Mouse (Mus musculus): ENCODE results near the gene Ids. TPM values are rescaled to one million over a fixed set of nuclear protein-coding genes. Genes with fewer than 3 reads are reported as not detected.

Ids gene
- polyA plus RNA-seq, 1 experiment from 2014 or later = 2.5 TPM

- TF ChIP-seq CTCF (IDR thresholded peaks at IDR 0.05; ENCODE audit: low read depth) = no peak
Observed at GRCm38 (mm10) chrX:70319254-70319653, 45.6 kb downstream of the Ids start.

GRCm38 (mm10) chrX:70314949-70315641, 49.8 kb downstream of the Ids start:
- Histone ChIP-seq H3K4me1 (replicated peaks; ENCODE audit: control insufficient read depth, insufficient read depth, low read length) (no peaks in the 10 kb centered on the region), H3K9me3 (ENCODE audit: control insufficient read depth) (no peaks in the 10 kb centered on the region), H3K9ac (ENCODE audit: low read depth, low read length) (no peak overlapping the region), H3K27me3 (replicated peaks; ENCODE audit: control insufficient read depth, insufficient read depth, low read length) (no peaks in the 10 kb centered on the region), H3K4me2 (replicated peaks; ENCODE audit: low read depth) (no peak overlapping the region), H3K27ac (ENCODE audit: low read depth, low read length) (no peak overlapping the region), H3K4me3 (ENCODE audit: low read depth, low read length) (no peak overlapping the region), H3K36me3 (ENCODE audit: control insufficient read depth, insufficient read depth) (no peaks in the 10 kb centered on the region)
- WGBS = 85% methylated on average over 3 of the region's 3 CpGs
- no peak for TF ChIP-seq CTCF (IDR thresholded peaks at IDR 0.05; ENCODE audit: low read depth)
- ATAC-seq = no peak

More at GRCm38 (mm10) chrX:70319254-70319653, 45.6 kb downstream of the Ids start:
- Histone ChIP-seq H3K9me3 (ENCODE audit: control insufficient read depth) (no peaks in the 10 kb centered on the region), H3K9ac (ENCODE audit: low read depth, low read length) (no peak overlapping the region), H3K4me1 (replicated peaks; ENCODE audit: control insufficient read depth, insufficient read depth, low read length) (no peaks in the 10 kb centered on the region), H3K27me3 (replicated peaks; ENCODE audit: control insufficient read depth, insufficient read depth, low read length) (no peaks in the 10 kb centered on the region), H3K4me2 (replicated peaks; ENCODE audit: low read depth) (no peak overlapping the region), H3K27ac (ENCODE audit: low read depth, low read length) (no peak overlapping the region), H3K4me3 (ENCODE audit: low read depth, low read length) (no peak overlapping the region), H3K36me3 (ENCODE audit: control insufficient read depth, insufficient read depth) (no peaks in the 10 kb centered on the region)
- ATAC-seq = no peak
- 32% methylated on average over 2 of the region's 2 CpGs for WGBS

Other genes with a start within 250 kb of the Ids start
- 21.8 and 24.0 TPM in 2 replicates for gene 1110012L19Rik, start 20.8 kb upstream of the Ids start, polyA plus RNA-seq (2015; fragmentation: Nextera tagmentation; extraction: Ambion mirVana)
- gene Tmem185a, start 112.1 kb upstream of the Ids start, polyA plus RNA-seq (2015; fragmentation: Nextera tagmentation; extraction: Ambion mirVana) = 15.9 and 17.8 TPM in 2 replicates